Mouse (Mus musculus) R1 (cell line): ENCODE results near the gene Tenm1.

ENCODE experiments used
- DNase-seq: peaks from one replicate; pipeline ENCODE4 v3.0.0-alpha.2; 2018; ENCODE audit warnings: low read depth, low spot score

The Tenm1 gene

GRCm38 (mm10) chrX:43428855-43429263 is at the start of gene Tenm1:
Gene Tenm1, minus strand, starts transcription at chrX:43429126.
- DNase-seq, result peak; percentile 55

DNA sequence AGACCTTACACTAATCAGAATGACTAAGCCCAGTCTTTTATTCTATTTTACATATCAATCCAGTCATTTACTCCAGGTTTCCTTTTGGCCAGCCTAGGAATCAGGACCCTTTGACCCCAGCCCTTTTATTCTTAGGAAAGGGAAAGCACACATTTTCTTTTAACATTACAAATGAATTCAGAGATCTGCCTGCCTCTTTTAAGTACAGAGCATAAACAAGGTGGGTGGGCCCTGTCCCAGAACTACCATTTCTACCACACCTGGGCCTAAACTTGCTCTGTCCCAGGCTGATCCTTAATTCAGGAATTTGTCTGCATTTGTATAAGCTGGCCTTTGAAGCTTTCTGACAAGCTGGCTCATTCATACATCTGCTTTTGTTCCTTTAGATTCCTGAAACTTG is 38.4 kb upstream of the Tenm1 start:
- peak; percentile 96 for DNase-seq

DNA sequence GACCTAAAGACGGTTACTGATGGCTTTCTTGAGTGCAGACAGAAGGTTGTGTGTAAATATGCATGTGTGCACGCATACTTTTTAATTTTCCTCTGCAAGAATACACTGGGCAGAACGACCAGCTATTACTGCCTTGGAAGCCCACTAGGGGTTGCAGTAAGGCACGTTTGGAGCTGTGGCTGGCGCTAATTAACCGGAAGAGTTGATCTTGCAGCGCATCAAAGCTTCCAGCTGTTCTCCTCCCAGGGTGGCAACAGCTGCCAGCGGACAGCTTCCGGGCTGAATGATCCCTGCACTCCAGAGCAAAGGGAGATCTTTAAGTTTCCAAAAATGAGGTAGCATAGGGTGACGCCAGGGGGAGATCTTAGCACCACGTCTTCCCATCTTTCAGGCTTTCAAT is 1.7 kb upstream of the Tenm1 start:
- DNase-seq, result peak; percentile 71

DNA sequence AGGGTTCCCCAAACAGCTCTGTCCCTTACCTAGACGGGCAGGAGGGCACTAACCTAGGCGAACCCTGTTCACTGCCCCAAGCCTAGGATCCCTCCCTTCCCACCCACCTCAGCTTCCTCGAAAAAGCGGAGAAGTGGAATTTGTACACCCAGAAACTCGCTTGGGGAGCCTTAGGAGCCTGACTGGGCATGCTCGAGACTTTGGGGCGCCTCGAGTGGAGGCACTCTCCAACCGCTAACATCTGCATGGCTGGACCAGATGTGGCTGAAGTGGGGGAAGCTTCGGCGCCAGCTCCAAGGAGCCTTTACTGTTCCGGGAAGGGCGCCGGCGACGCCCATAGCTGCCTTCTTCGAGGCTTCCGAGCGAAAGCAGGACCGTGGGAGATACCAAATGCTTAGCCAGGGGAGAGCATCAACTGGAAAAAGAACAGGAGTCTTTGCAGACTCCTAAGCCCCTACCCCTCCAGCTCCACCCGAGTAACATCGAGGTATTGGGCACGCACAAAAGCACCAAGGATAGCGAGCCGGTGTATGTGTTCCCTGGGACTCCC is 1.1 kb upstream of the Tenm1 start:
- no peak for DNase-seq

DNA sequence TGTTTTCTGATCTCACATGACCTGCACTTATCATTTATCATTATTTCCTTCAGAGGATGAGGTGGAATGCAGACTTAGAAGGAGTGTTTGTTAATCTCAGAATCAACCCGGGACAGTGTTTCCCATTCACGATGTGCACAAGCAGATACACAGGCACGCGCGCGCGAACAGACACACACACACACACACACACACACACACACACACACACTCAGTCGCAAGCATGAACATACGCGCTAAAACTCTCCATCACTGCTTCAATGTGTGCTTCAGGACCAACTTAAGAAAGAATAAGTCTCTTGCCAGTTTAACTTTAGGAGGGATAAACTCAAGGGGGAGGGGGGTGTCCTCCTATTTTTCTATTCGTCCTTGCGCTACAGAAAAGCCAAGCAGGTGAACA is 411 bp upstream of the Tenm1 start:
- DNase-seq, result peak; percentile 1

DNA sequence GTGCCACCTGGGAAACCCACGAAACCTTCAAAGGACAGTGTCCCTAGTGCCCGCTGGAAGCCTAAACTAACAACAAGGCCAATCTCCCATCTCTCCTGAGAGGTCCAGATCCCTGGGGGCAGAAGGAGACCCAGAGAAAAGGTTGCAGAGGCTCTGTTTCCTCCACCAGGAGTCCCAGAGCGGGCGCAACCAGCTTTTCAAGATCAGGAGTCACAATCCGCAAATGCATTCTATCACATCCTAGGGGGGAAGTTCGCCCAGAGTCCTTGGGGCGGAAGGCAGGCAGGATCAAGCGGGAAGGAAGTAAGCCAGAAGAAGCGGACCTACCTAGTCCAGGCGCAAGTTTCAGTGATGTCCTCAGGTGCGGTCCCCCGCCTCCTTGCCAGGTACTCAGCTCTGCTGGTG is 963 bp downstream of the Tenm1 start:
- peak; percentile 54 for DNase-seq

GRCm38 (mm10) chrX:43427111-43427510 is 1.8 kb downstream of the Tenm1 start:
- DNase-seq, result peak; percentile 6

- DNase-seq, result no peak
These were observed 31.0 kb downstream of the Tenm1 start for GRCm38 (mm10) chrX:43397957-43398356.

GRCm38 (mm10) chrX:43388106-43388505 is 40.8 kb downstream of the Tenm1 start:
- no peak for DNase-seq

GRCm38 (mm10) chrX:43372526-43372925 is 56.4 kb downstream of the Tenm1 start:
- DNase-seq, result peak; percentile 70

DNA sequence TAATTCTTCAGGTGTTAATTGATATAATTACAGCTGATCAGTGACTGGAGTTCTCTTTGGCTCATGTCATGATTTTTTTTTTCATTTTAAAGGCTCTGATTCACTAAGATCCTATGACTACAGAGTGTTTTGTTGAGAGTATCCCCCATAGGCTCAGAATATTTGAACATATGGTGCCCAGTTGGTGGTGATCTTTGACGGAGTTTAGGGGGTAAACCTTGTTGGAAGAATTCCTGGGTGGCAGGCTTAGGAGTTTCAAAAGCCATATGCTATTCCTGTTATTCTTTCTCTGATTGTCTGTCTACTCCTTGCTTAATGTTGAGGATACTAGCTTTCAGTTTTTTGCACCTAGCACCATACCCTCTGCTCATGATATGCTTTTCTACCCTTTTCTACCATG is 109.6 kb downstream of the Tenm1 start:
- DNase-seq, result no peak

GRCm38 (mm10) chrX:43317801-43318520 is 111.0 kb downstream of the Tenm1 start:
- no peak for DNase-seq

- no peak for DNase-seq
These were observed 193.1 kb downstream of the Tenm1 start for GRCm38 (mm10) chrX:43235844-43236243.

DNA sequence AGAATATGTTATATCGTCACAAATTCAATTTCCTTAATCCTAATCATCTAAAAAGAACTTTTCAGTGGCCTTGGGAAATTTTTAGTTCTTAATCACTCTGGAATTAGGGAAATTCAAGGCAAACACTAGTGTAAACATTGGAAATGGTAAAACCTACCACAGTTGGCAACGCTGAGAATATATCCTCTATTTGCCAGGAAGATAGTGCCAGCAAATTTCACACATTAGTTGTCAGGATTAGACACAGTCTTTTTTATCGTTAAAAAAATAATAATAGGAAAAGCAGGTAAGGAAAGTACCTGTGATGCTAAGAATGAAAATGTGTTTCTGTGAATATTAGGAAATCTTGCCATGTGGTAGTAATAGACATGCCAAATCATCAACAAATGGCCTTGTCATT is 223.9 kb downstream of the Tenm1 start:
- DNase-seq, result no peak

DNA sequence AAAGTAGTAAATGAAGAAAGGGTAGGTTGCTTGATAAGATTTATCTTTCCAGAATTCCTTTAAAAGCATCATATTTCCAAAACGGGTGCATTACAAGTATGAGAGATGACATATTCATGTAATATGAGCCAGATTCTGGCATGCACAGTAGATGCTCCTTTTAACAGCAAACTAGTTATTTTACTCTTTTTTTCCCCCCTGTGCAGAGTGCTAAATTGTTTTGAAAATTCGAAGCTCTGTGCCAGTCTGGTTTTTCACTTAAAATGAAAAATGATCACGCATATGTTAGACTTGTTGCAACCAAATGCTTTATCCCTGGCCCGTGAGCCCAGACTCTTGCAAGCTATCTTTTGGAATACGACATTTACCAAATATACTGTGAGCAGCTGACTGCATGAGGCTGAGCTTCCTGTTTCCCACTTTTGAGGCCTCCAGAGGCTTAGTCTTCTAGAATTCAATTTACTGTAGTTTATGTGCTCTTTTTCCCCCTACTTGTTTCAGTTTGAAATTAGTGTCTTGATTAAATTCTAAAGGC is 226.6 kb downstream of the Tenm1 start:
- no peak for DNase-seq

- DNase-seq, result no peak
These were observed 246.0 kb downstream of the Tenm1 start for GRCm38 (mm10) chrX:43182975-43183374.

- DNase-seq, result no peak
These were observed 277.4 kb downstream of the Tenm1 start for GRCm38 (mm10) chrX:43151561-43151960.

GRCm38 (mm10) chrX:43129696-43130095 is 299.2 kb downstream of the Tenm1 start:
- no peak for DNase-seq

DNA sequence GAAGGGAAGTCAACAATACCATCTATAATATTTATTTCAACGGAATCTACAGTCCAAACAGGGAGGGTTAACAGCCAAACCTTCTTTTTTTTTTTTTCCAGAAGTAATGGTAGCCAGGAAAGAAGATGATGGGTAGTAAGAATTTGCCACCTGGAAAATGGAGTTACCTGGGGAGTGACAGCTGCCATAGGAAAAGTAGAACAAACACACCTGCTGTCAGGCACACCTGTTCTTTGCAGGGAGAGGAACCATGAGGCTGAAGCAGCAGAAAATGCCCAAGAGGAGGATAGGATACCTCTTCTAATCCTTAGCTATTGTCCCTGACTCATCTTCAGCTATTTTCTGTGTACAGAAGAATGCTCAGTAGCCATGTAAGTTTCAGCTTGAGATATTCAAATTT is 306.4 kb downstream of the Tenm1 start:
- no peak for DNase-seq

DNA sequence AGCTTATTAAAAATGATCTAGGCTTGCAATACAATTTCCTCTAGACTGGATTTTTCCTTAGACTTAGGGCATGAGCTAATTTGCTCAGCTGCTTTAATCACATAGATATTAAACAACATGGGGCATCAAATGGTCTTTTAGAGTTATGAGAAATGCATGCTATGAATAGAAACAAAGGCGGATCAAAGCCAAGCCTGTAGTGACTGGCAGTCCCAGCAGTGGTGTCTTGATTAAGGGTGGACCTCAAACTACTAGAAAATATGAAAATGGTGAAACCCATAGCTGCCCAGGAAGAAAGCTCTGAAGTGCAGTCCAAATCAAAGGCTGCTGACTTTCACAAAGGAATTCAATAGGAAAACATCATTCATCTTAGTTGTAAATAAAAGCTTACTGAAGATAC is 306.9 kb downstream of the Tenm1 start:
- no peak for DNase-seq

- no peak for DNase-seq
These were observed 442.8 kb downstream of the Tenm1 start for GRCm38 (mm10) chrX:42986100-42986499.

DNA sequence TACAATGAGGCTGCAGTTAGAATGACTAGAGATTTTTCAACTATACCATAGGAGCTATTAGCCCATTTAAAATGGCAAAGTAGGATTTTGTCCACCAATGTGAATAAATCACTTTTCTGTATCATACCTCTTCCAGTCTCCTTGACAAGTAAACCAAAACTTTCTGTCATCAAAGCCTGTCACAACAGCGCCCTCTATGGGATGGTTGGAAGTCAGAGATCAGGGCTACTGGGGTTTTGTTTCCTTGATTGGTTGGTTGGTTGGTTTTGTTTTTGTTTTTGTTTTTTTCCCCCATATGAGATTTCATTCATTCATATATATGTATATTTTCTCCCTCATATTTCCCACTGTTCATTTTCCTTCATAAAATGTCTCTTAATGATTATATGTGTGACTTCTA is 455.4 kb downstream of the Tenm1 start:
- peak; percentile 51 for DNase-seq

GRCm38 (mm10) chrX:42967611-42968010 is 461.3 kb downstream of the Tenm1 start:
- DNase-seq, result no peak
